Mouse (Mus musculus) limb, embryonic 15.5 days (tissue): Measurements from ENCODE around the gene Hdac9. TPM values are rescaled to one million over a fixed set of nuclear protein-coding genes. Genes with fewer than 3 reads are reported as not detected.
"Not testable (repeated sequence)": the region's sequence is repeated elsewhere in the genome, so short reads cannot be mapped to it uniquely, and the experiment has no call there.

ENCODE experiments used
- ATAC-seq: fragments of 200-750 bp; cut with Nextera tagmentation; 2 replicates; pipeline ENCODE4 v1.8.0; 2017; ENCODE audit warnings: low read depth, moderate TSS enrichment; ENCODE audit not compliant: insufficient number of reproducible peaks, low FRiP score, low TSS enrichment
- H3K27ac ChIP-seq: fragments of 300-500 bp; sonication (generic); 2 replicates; pipeline ENCODE4 v1.5.1; 2015; ENCODE audit warnings: moderate library complexity, mild to moderate bottlenecking, inconsistent platforms
- H3K27me3 ChIP-seq: fragments of 300-500 bp; sonication (generic); 2 replicates; pipeline ENCODE4 v1.6.1; 2015; ENCODE audit warnings: inconsistent platforms
- H3K36me3 ChIP-seq: fragments of 300-500 bp; sonication (generic); 2 replicates; pipeline ENCODE4 v1.6.1; 2015; ENCODE audit warnings: inconsistent platforms
- H3K4me1 ChIP-seq: fragments of 300-500 bp; sonication (generic); 2 replicates; pipeline ENCODE4 v1.6.1; 2015; ENCODE audit warnings: inconsistent platforms
- H3K4me2 ChIP-seq: fragments of 300-500 bp; sonication (generic); 2 replicates; pipeline ENCODE4 v1.6.1; 2015; ENCODE audit warnings: mild to moderate bottlenecking, inconsistent platforms
- H3K4me3 ChIP-seq: fragments of 300-500 bp; sonication (generic); 2 replicates; pipeline ENCODE4 v1.5.1; 2015; ENCODE audit warnings: mild to moderate bottlenecking, inconsistent platforms
- H3K9ac ChIP-seq: fragments of 300-500 bp; sonication (generic); 2 replicates; pipeline ENCODE4 v1.6.1; 2015; ENCODE audit warnings: inconsistent platforms
- H3K9me3 ChIP-seq: fragments of 300-500 bp; sonication (generic); 2 replicates; pipeline ENCODE4 v1.6.1; 2016; ENCODE audit warnings: inconsistent platforms
- WGBS: fragments of 180-500 bp; shearing (Covaris S2); methylation state at CpG from one replicate; pipeline ENCODE4 v1.1.7; 2015; 5-methylcytosine and 5-hydroxymethylcytosine counted together
- polyA plus RNA-seq: library from polyadenylated mRNA; unstranded; fragments of >200 nt; fragmentation: Nextera tagmentation; extraction: Ambion mirVana; gene quantifications from 2 replicates; pipeline ENCODE4 v1.2.1, GENCODE M21; 2015

The Hdac9 gene
- polyA plus RNA-seq, 1 experiment from 2014 or later, result 9.0 TPM

GRCm38 (mm10) chr12:34087292-34087942 is 829.5 kb downstream of the Hdac9 start:
- Histone ChIP-seq H3K4me2 (no peak overlapping the region), H3K4me1 (no peaks in the 10 kb centered on the region; the same call in 1 of the 2 replicates), H3K9me3 (no peaks in the 10 kb centered on the region), H3K9ac (no peak overlapping the region), H3K27me3 (no peaks in the 10 kb centered on the region), H3K36me3 (no peaks in the 10 kb centered on the region), H3K4me3 (no peak overlapping the region), H3K27ac (no peak overlapping the region)
- ATAC-seq, result no peak
- WGBS, result 39% methylated on average over 2 of the region's 2 CpGs

- H3K36me3 ChIP-seq, result no peaks in the 10 kb centered on the region
- ATAC-seq, result no peak
- no peak overlapping the region for H3K4me2 ChIP-seq
- 0 out of 2 replicates have a peak, but pooled peaks cover 3% of the 10 kb centered on the region for H3K4me1 ChIP-seq
- no peak overlapping the region for H3K4me3 ChIP-seq
- no peak overlapping the region; the same call in 1 of the 2 replicates for H3K27ac ChIP-seq
- no peak overlapping the region for H3K9ac ChIP-seq
- H3K9me3 ChIP-seq, result no peaks in the 10 kb centered on the region
- H3K27me3 ChIP-seq, result no peaks in the 10 kb centered on the region
- WGBS, result 35% methylated on average over 2 of the region's 2 CpGs
Observed at GRCm38 (mm10) chr12:34076981-34077380, 839.9 kb downstream of the Hdac9 start.

GRCm38 (mm10) chr12:34075805-34076509 is 840.9 kb downstream of the Hdac9 start:
- H3K36me3 ChIP-seq, result no peaks in the 10 kb centered on the region
- H3K27ac ChIP-seq, result peak overlapping the region; percentile 64
- no peak overlapping the region for H3K4me3 ChIP-seq
- no peak overlapping the region for H3K9ac ChIP-seq
- no peaks in the 10 kb centered on the region for H3K27me3 ChIP-seq
- H3K4me1 ChIP-seq, result 0 out of 2 replicates have a peak, but pooled peaks cover 3% of the 10 kb centered on the region
- no peaks in the 10 kb centered on the region for H3K9me3 ChIP-seq
- WGBS, result 48% methylated on average over 9 of the region's 9 CpGs
- ATAC-seq, result peak; percentile 81
- H3K4me2 ChIP-seq, result no peak overlapping the region

- H3K4me2 ChIP-seq, result no peak overlapping the region
- H3K27me3 ChIP-seq, result no peaks in the 10 kb centered on the region
- H3K4me1 ChIP-seq, result no peaks in the 10 kb centered on the region
- no peak for ATAC-seq
- H3K27ac ChIP-seq, result no peak overlapping the region
- no peak overlapping the region for H3K9ac ChIP-seq
- no peak overlapping the region for H3K4me3 ChIP-seq
- no peaks in the 10 kb centered on the region for H3K9me3 ChIP-seq
- WGBS, result 71% methylated on average over 5 of the region's 5 CpGs
- no peaks in the 10 kb centered on the region for H3K36me3 ChIP-seq
Observed at GRCm38 (mm10) chr12:34052508-34052907, 864.4 kb downstream of the Hdac9 start.

GRCm38 (mm10) chr12:34052036-34052435 is 864.9 kb downstream of the Hdac9 start:
- Histone ChIP-seq H3K4me3 (no peak overlapping the region), H3K27ac (no peak overlapping the region), H3K27me3 (no peaks in the 10 kb centered on the region), H3K9me3 (no peaks in the 10 kb centered on the region), H3K9ac (no peak overlapping the region), H3K4me2 (no peak overlapping the region), H3K36me3 (no peaks in the 10 kb centered on the region), H3K4me1 (no peaks in the 10 kb centered on the region)
- 61% methylated on average over 3 of the region's 3 CpGs for WGBS
- no peak for ATAC-seq

- WGBS, result 56% methylated on average over 7 of the region's 7 CpGs
- Histone ChIP-seq H3K9me3 (no peaks in the 10 kb centered on the region), H3K4me1 (no peaks in the 10 kb centered on the region), H3K9ac (no peak overlapping the region), H3K27me3 (no peaks in the 10 kb centered on the region), H3K4me3 (no peak overlapping the region), H3K36me3 (no peaks in the 10 kb centered on the region), H3K4me2 (no peak overlapping the region), H3K27ac (no peak overlapping the region)
- no peak for ATAC-seq
Observed at GRCm38 (mm10) chr12:34051112-34051511, 865.8 kb downstream of the Hdac9 start.

- Histone ChIP-seq H3K4me2 (no peak overlapping the region), H3K36me3 (no peaks in the 10 kb centered on the region), H3K9me3 (no peaks in the 10 kb centered on the region), H3K27me3 (no peaks in the 10 kb centered on the region), H3K9ac (no peak overlapping the region), H3K27ac (no peak overlapping the region), H3K4me3 (no peak overlapping the region), H3K4me1 (no peaks in the 10 kb centered on the region)
- no peak for ATAC-seq
- WGBS, result 76% methylated on average over 6 of the region's 6 CpGs
Observed at GRCm38 (mm10) chr12:34040949-34041348, 875.9 kb downstream of the Hdac9 start.

- Histone ChIP-seq H3K4me1 (no peaks in the 10 kb centered on the region), H3K9me3 (no peaks in the 10 kb centered on the region), H3K27ac (0 out of 2 replicates have a peak overlapping the region, but pooled peaks have one; percentile 22), H3K36me3 (no peaks in the 10 kb centered on the region), H3K4me3 (no peak overlapping the region), H3K9ac (no peak overlapping the region), H3K27me3 (no peaks in the 10 kb centered on the region), H3K4me2 (no peak overlapping the region)
- ATAC-seq, result no peak
- WGBS, result 49% methylated on average over 7 of the region's 7 CpGs
Observed at GRCm38 (mm10) chr12:34040061-34040460, 876.8 kb downstream of the Hdac9 start.

GRCm38 (mm10) chr12:34009796-34010195 is 907.1 kb downstream of the Hdac9 start:
- H3K9me3 ChIP-seq, H3K4me1 ChIP-seq, H3K36me3 ChIP-seq, H3K4me3 ChIP-seq, H3K27ac ChIP-seq, H3K27me3 ChIP-seq, H3K9ac ChIP-seq, ATAC-seq, H3K4me2 ChIP-seq: not testable (repeated sequence)
- 95% methylated on average over 1 of the region's 1 CpGs for WGBS

Other genes starting within 250 kb of the Hdac9 start
- gene Prps1l1, start 67.7 kb upstream of the Hdac9 start, polyA plus RNA-seq, result not detected in 2 replicates
- 27.4 and 28.0 TPM in 2 replicates for gene Snx13, start 130.1 kb upstream of the Hdac9 start, polyA plus RNA-seq